Mouse (Mus musculus) erythroblast, adult 5-6 weeks (primary cell): ENCODE data around the gene Arntl2. TPM values are rescaled to one million over a fixed set of nuclear protein-coding genes. Genes with fewer than 3 reads are reported as not detected.
"Not testable (repeated sequence)": the region's sequence is repeated elsewhere in the genome, so short reads cannot be mapped to it uniquely, and the experiment has no call there.

Experiments used
- ATAC-seq: replicated peaks from 2 replicates; pipeline ENCODE4 v1.8.0; 2016; ENCODE audit warnings: moderate number of reproducible peaks, mild to moderate bottlenecking, moderate TSS enrichment, inconsistent platforms; ENCODE audit not compliant: poor library complexity, low FRiP score, severe bottlenecking
- total RNA-seq, 2 experiments: library from RNA; stranded (forward) in 1 of 2; stranded (reverse) in 1 of 2; fragments of 150-400 nt in 1 of 2; fragments of 200-764, 138-1000 nt in 1 of 2; gene quantifications; 2 replicates each; pipeline versions ENCODE4 v1.2.3 to v1.2.4; 2015 to 2017; ENCODE audit warnings: low replicate concordance in 2 of 2

Arntl2 gene
- not detected in 2 replicates for total RNA-seq (2015; ENCODE audit: low replicate concordance)
- not detected in 2 replicates for total RNA-seq (2017; ENCODE audit: low replicate concordance)

DNA sequence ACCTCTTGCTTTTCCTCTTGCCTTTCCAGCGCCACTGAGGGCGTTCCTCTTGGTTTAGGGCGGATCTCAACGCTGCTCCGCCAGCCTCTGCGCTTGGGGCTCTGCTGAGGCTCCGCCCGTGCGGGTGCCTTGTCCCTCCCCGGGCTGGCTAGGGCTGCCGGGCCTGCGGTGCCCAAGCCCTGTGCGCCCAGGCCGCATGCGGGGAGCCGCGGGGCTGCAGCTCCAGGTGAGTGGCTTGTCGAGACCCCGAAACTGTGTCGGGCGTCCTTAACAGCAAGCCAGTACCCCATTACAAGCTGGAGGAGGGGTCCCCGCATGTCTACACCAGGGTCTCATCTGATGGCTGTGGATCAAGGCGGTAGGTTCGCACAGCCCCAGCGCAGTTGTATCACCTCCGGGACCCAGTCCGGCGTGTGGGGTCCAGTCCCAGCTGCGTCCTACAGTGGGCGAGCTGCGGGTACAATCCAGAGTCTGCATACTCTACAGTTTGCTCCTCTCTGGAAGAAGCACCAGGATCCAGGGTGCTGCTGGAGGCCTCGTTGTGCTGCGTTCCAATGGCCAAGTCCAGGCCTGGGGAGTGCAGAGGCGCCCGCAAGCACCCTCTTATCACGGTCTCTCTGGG is at the start of gene Arntl2:
TSS of gene Arntl2 (plus strand) at position 132 of the 622 bp plus-strand sequence.
- ATAC-seq = no peak

DNA sequence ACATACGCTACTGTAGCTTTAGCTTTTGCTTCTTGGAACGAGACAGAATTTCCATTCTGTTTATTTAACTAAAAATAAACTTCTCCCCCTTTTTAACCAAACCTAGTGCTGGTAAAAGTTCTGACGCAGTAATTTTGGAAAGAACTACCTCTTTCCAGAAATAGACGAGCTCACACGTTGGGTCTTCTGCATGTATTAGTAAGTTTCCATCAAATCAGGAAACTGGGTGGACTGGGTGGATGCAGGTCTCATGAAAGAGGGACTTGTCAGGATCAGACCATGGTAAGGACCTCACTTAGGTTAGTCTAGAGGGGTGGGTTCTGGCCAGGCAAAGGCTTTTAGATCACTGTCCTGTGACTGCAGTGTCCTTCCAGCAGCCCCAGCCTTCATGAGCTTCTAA is 49.3 kb upstream of the Arntl2 start:
- no peak for ATAC-seq

GRCm38 (mm10) chr6:146747057-146747456 is 48.8 kb upstream of the Arntl2 start:
- no peak for ATAC-seq

GRCm38 (mm10) chr6:146748271-146748670 is 47.6 kb upstream of the Arntl2 start:
- ATAC-seq = no peak

- ATAC-seq = no peak
Observed at GRCm38 (mm10) chr6:146751671-146752070, 44.2 kb upstream of the Arntl2 start.

DNA sequence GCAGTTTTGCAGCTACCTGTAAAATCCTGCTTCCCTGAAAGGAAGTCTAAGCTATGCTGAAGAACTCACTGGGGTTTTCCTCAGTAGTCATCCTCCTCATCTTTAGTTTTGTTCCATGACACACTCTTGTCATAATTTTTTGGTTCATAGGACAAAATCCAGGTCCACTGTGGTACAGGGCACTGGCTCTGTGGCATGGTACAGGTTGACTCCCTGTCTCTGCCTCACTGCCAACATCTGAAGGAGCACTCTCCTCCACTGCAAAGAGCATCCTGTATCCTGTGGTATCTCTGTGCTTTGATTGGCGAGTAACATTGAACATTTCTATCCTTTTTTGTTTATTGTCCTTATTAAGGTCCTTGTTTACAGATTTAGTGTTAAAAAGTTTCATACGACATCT is 43.7 kb upstream of the Arntl2 start:
- no peak for ATAC-seq

DNA sequence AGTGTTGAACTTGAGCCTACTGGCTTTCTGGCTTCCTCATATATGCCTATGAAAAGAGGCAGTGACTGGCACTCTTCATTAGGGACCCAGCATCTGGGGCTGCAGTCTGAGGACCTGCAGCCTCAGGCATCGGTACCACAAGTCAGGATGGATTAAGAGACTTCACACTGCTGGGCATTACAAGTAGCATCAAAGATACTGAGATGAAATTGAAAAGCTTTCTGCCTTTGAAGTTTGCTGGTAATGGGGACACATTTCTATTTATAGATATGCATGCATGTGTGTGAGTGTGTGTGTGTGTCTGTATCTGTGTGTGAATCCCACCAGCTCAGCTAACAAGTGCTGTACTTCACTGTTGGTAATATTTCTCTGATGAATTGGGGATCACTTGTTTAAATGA is 43.2 kb upstream of the Arntl2 start:
- ATAC-seq = no peak

GRCm38 (mm10) chr6:146753560-146754160 is 42.2 kb upstream of the Arntl2 start:
- ATAC-seq = no peak

DNA sequence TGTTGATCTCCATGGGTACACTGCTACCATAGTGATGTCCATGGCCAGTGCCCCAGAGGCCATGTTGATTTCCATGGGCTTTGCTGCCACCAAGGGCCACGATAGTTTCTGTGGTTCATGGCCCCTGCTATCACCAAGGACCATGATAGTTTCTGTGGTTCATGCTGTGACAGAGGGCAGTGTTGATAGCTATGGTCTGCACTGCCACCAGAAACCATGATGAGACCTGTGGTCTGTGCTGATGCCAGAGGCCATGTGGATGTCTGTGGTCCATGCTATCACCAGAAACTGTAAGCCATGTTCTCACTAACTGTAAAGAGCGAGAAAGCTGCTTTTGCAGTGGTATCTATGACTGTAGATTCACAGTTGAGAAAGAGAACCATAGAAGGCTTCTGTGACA is 40.7 kb upstream of the Arntl2 start:
- ATAC-seq = no peak

DNA sequence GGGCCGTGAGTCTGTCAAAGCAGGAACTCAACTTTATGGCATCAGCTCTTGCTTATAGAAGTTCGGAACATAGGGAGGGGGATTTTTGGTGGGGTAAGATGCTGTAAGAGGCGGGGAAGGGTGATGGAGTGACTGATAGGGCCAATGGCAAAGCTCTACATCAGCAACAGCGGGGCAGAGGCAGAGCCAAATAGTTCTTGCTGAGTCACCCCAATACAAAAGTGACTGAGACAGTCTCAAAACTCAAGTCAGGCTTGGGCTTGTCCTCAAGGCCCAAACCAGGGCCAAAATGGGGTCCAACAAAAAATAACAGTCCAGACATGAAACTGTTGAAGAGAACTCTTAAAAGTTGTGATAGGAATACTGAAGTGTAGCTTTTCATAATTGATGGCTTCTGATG is 40.2 kb upstream of the Arntl2 start:
- no peak for ATAC-seq

- ATAC-seq = no peak
Observed at GRCm38 (mm10) chr6:146759027-146759426, 36.8 kb upstream of the Arntl2 start.

GRCm38 (mm10) chr6:146760022-146760421 is 35.8 kb upstream of the Arntl2 start:
- no peak for ATAC-seq

DNA sequence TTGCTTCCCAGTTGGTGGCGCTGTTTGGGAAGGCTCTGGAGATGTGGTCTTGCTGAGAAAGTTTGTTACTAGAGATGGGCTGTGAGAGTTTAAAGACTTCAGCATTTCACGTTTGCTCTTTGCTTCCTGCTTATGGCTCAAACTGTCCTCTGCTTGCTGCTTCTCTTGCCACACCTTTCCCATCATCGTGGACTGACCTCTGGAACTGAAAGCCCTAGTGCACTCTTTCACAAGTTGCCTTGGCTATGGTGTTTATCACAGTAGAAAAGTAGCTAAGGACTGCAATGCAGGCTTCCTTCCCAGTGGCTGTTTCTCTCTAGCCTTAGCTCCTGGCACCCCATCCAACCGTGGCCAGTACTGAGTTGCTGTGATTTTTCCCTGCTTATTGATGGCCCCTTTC is 35.1 kb upstream of the Arntl2 start:
- no peak for ATAC-seq

DNA sequence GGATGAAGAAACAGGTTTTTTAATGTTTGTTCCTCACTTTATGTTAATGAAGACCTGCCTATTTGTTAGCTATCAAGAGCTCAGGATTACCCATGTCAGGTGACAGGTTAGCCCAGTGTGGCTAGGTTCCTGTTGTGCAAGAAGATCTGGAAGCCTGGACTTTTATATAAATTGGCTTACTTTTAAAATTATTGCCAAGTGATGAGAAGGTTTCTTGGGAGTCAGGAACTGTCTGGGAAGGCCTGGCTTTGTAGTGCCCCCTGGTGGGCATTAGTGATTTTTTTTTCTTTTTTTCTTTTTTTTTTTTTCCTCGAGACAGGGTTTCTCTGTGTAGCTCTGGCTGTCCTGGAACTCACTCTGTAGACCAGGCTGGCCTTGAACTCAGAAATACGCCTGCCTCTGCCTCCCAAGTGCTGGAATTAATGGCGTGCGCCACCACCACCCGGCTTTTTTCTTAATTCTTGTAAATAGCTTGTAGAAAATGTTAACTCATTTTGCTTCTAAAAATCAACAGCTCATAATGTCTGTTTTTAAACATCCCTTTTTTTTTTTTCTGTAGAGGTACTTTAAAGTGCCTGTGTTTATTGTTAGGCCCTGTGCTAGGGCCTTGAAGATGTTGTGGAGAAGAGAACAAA is 33.5 kb upstream of the Arntl2 start:
- no peak for ATAC-seq

- ATAC-seq = no peak
Observed at GRCm38 (mm10) chr6:146764593-146764992, 31.3 kb upstream of the Arntl2 start.

DNA sequence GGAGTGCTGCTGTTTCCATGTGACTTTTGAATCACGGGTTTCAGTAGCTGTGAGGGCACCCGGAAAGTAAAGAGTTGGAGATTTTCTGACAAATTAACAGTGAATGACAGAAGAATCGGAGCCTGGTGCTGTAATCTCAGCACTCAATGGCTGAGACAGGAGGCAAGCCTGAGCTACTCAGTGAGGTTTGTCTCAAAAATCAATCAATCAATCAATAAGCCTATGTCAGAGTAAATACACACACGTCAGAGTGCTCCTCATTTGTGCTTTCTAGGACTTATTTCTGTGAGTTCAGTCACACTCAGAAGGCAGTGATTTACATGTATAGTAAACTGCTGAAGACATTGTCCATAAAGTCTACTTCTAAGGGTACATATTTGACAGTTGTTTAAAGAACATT is 30.6 kb upstream of the Arntl2 start:
- no peak for ATAC-seq

DNA sequence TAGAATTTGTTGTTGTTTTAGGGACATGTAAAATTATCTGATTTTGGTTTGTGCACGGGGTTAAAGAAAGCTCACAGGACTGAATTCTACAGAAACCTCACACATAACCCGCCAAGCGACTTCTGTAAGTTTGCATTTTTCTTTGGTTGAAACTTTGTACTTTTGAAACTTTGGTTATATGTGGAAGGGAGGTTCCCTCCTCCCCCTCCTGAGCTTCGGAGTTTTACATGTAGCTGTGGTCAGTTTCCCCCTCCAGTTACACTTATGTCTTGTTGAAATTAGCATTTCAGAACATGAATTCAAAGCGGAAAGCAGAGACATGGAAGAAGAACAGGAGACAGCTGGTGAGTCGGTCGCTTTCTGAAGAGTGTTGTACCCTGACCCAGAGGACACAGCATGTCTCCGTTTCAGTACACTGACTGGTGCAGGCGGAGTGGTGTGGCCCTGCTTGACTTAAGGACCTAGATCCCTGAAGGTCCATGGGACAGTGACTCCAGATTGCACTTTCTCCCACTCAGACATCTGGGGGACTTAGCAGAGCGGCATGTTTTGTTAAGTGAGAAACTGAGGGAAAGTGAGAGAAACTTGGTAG is 26.9 kb upstream of the Arntl2 start:
- ATAC-seq = no peak

- ATAC-seq = no peak
Observed at GRCm38 (mm10) chr6:146770005-146770745, 25.7 kb upstream of the Arntl2 start.

DNA sequence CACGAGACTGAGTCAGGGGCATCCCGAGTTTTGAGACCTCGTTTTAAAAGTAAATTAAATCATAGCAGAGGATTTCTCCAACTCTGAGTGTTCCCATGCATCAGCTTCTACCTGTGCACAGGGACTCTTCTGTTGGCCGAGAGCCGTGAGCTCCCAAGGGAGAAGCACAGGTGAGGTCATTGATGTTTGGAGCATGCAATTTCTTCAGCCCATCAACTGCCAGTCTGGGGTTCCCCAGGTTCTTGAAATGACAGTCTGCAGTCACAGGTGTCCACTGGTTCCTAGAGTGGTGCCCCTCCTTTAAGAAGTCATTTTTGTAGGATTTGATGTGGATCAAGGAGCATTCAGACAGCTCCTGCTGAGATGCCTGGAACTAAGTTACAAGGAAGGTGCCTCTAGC is 25.0 kb upstream of the Arntl2 start:
- ATAC-seq = no peak

DNA sequence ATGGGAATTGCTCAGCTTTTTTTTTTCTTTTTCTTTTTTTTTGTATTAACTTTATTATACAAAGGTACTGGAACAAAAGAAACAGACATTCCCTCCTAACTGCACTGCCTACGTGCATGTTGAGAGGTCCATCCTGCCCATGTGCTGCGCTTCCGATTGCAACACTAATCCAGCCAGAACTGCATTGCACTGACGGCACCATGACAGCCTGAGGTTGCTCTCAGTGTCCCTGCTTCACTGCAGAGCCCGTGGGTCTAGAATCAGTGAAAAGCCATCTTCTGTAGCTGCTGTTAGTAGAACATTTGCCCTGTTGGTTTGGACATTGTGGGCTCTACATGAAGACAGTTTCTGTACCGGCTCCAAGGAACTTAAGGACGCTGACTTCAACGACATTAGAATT is 20.0 kb upstream of the Arntl2 start:
- not testable (repeated sequence) for ATAC-seq
